Mouse (Mus musculus): ENCODE data around the gene Cbarp.

Gene Cbarp

DNA sequence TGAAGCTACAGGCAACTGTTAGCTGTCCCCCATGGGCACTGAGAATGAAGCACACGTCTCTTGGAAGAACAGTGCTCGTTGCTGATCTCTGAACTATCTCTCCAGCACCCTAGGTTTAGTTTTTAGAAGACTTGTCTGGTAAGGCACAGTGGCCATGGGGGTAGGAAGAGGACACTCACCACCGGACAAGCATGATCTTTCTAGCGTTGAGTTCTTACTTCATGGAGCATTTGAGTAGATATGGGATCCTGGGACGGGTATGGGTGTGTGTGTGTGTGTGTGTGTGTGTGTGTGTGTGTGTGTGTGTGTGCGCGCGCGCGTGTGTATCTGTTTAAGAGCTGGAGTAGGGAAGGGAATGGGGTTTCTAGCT lies at the start of gene Cbarp:
Gene Cbarp (minus strand): TSS at position 170 of the 370 bp plus-strand sequence.
- DNase-seq (ENCODE audit: low read depth, low spot score) = no peak

DNA sequence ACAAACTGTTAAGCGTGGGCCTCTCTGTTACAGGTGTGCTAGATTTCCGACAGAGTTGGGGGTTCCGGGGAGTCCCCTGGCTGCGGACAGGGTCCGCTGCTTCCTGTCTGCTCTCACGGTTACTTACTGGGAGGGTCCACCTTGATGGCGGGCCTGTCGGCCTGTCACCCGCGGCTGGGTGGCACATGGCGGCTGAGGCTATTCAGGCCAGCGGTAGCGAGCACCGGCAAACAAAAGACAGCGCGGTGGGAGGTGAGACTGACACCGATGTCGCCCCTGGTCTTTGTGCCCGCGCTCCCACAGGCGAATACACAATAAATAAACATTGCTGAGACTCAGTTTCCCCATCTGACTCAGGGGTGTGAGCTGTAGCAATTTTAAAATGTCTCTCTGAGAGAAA lies 49.4 kb upstream of the Cbarp start:
- DNase-seq (ENCODE audit: low read depth, low spot score) = no peak

DNA sequence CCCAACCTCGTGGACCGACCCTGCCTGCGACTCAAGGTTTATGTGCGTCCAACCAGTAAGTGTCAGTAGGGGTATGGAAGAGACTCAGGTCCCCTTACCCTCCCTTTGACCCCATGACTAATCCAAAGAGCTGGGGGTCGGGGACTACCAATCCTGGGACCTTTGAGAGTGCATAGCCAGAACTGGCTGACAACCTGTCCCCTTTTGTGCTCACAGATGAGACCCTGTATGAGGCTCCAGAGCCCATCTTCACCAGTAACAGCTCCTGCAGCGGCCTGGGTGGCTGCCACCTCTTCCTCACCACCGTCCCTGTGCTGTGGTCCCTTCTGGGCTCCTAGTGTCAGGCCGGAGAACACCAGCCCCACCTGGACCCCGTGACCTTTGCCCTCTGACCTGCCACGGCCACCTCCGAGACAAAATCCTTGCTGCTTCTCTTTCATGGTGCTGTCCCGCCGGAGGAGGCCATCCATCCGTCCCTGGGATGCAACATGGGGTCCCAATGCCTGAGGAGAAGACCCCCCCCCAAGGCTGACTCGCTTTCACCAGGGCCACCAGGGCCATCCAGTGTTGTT lies 47.9 kb upstream of the Cbarp start:
- DNase-seq (ENCODE audit: low read depth, low spot score) = no peak

DNA sequence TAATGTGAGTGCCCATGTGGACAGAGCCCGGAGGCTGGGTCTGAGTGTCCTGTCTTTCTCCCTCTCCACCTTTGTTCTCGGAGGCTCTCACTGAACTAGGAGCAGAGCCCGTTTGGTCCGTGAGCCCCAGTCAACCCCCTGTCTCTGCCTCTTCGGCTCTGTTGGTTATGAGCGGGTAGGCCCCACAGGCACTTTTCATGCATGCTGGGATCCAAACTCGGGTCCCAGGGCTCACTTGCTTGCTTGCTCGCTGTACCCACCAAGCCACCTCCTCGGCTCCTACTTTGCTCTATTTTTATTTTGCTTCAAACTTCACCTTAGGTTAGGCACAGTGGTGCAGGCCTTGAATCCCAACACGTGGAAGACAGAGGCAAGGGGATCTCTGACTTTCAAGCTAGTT lies 47.1 kb upstream of the Cbarp start:
- no peak for DNase-seq (ENCODE audit: low read depth, low spot score)

DNA sequence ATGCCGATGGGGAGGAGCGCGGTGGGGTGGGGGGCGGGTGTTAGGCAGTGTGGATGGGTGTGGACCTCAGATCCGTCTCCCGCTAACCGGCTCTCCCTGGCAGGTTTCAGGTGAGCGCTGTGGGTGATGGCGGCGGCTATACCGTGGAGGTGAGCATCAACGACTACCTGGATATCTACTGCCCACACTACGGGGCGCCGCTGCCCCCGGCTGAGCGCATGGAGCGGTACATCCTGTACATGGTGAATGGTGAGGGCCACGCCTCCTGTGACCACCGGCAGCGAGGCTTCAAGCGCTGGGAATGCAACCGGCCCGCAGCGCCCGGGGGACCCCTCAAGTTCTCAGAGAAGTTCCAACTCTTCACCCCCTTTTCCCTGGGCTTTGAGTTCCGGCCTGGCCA lies 46.0 kb upstream of the Cbarp start:
- DNase-seq (ENCODE audit: low read depth, low spot score) = no peak

DNA sequence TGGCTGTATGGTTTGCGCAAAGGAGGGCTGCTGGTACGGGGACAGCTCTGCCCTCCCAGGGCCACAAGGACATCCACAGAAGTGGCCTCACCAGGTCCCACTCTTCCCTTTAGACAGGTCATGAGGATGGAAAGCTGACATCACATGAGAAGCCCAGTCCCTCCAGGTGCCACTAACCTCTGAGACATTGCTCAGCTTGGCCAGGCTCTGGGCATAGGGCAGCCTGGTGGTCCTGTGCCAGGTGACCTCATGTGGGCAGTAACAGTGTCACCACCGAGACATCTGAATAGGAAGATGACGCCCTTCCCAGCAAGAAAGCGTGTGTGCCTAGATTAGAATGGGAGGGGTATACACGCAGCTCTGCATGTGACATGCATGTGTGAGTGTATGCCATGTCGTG lies 41.9 kb upstream of the Cbarp start:
- no peak for DNase-seq (ENCODE audit: low read depth, low spot score)

DNA sequence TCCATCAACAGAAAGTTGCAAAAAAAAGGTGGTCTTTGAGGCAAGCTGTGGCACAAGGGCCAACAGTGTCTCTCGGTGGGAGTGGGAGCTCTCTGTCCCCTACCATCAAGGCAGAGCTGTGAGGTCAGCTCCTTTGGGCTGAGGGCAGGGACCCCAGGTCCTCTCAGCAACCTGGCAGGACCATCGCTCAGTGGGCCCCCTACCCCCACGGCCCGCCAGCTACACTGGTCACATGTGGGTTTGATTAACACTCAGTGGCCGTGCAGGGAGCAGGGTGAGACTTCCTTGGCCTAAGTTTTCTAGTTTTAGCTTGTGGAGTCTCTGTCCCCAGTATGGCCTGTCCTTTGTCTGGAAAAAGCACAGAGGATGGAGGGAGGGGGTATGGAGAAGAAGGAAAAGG lies 40.2 kb upstream of the Cbarp start:
- DNase-seq (ENCODE audit: low read depth, low spot score) = no peak

DNA sequence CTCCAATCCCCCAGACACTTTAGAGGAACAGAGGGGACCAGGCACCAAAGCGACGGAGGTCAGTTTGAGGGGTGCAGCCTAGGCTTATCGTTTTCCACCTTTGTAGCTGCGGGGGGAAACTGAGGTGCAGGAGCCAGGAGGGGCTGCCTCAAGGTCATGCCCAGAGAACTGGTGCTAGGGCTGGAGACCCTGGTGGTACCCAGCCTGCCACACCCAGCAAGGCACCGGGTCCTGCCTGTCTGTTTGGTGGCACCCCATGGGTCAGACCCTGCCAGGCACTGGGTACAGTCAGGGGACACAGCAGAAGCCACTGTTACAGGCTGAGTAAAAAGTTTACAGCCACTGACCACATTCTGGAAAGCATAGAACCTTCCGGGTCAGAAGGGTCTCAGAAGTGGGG lies 39.7 kb upstream of the Cbarp start:
- no peak for DNase-seq (ENCODE audit: low read depth, low spot score)

DNA sequence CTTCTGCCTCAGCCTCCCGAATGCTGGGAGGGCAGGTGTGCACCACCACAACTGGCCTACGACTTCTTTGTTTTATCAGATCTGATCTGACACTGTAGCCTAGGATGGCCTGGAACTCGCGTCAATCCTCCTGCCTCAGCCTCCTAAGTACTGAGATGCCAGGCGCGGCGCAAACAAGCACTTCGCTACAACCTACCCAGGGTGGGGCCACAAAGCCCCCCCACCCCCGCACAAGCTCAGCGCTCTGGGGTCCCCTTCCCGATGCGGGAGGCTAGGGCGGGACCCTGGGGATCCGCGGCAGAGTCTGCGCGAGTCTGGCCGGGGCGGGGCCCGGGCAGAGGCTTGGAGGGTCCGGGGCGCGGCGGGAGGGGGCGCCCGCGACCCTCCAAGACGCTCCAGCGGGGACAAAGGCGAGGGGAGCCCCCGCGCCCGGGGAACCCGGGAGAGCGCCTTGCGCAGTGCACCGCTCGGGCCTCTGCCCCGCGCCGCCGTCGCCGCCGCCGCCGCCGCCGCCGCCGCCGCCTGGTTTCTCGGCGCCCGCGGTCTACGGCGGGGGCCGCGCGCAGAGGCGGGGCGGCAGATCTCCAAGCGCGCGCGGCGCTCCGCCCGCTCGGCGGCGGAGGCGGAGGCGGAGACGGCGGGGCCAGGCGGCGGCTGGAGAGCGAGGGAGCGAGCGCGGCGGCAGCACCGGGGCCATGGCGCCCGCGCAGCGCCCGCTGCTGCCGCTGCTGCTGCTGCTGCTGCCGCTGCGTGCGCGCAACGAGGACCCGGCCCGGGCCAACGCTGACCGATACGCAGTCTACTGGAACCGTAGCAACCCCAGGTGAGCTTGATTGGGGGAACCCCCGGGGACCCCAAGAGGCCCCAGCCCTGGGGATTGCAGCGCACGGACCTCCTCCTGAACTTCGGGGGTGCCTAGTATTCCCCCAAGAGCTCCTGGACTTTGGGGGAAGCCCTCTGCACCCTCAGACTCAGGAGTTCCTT lies 38.7 kb upstream of the Cbarp start, which contains the start of gene Efna2:
Gene Efna2 (plus strand): TSS at position 415 of the 984 bp plus-strand sequence.
- DNase-seq (ENCODE audit: low read depth, low spot score) = peak; percentile 53

DNA sequence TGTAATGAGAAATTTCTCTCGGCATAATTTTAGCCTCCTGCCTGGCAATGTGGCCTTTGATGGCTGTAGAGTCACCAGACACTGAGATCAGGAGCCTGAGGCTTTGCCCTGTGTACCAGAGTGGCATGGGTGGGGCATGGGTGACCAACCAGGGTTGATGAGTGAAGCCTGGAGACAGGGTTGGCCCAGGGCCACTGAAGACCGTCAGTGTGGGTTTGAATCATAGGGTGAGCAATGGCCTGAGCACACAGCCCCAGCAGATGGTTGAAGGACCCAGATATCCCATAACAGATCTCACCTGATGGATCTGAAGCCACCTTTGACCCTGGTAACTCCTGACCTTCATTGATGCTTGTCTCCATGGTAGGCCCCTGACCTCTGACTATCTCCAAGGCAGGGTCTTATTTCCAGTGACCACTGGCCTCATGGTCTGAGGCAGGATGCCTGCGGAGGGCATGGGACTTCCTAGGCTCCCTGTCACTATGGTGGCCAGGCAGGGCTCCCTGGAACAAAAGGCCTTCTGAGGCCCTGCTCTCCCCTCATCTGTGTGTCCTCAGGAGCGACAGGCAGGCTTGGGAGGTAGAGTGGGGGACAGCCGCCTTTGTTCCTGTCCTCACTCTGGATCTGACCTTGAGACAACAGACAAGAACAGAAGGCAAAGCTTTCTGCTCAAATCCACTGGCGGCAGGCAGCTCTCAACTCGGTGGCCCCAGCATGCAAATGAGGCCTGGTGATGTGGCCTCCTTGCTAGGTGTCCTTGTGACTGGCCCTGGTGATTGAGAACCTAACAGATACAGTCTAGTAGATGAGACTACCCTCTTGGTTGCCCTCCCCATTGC lies 37.0 kb upstream of the Cbarp start:
- no peak for DNase-seq (ENCODE audit: low read depth, low spot score)

DNA sequence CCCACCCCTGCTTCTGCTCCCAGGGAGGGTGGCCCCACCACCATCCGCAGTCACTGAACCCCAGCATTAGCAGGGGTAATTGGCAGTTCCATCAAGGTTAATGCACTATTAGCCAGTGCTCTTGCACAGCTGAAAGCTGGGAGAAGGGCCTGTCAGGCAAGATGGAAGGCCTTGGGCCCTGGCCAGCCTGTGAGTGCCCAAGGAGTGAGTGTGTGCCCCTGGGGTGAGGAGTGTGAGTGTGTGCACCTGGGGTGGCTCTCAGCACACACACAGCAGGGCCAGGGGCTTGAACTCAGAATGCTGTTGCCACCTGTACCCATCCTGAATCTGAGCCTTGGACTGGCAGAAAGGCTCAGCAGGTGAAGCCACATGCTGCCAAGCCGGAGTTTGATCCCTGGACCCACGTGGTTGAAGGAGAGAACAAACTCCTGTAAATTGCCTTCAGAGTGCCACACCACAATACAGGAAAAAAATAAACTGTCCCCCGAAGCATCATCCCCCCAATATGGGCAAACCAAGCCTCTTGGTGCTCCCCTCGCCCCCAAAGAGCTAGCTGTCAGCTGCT lies 35.7 kb upstream of the Cbarp start:
- DNase-seq (ENCODE audit: low read depth, low spot score) = no peak

DNA sequence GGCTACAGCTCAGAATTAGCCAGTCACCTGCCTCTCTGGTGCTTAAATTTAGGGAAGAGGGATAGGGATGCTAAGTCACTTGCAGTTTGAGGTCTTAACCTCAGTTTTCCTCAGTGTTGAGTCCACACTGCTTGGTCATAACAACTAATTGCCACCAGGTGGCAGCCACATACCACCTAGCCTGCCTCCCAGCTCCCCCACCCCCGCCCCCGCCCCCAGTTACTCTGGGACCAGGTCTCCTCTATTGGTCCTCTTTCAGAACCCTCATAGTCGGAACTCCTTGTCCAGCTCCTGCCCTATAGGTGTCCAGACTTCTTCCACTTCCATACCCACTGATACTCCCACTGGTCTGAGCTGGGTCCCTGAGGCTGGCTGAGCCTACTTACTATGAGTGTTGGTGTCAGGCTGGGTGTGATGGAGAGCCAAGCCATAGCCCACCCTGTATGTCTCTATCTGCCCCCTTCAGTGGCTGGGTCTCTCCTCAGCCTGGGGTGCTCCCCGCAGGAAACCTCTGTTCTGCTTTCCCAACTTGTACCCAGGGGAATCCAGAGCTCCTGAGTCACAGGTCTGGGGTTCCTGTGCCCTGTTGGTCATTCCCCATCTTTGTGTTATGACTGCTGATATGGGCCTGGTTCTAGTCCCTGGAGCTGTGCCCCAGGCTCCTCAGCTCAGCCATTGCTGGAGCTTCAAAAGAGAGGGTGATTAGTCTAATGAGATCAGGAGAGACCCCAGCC lies 35.1 kb upstream of the Cbarp start:
- DNase-seq (ENCODE audit: low read depth, low spot score) = peak; percentile 65

DNA sequence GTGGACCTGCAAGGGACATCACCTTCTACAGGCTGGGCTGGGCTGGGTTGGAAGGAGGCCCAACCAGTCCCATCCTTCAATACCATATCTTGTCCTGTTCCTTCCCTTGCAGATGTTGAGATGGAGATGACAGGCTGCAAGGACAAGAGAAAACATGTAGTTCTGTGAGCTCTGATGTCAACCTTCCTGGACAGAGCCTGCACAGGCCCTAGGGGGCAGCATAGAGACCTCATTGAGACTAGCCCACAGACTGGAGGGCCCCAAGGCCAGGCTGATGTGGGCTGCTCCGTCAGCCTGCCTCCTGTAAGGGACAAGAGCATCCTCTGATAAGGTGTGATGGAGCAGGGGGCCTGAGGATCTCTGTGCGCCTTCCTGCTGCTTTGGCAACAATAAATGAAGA lies 34.1 kb upstream of the Cbarp start:
- DNase-seq (ENCODE audit: low read depth, low spot score) = peak; percentile 82

DNA sequence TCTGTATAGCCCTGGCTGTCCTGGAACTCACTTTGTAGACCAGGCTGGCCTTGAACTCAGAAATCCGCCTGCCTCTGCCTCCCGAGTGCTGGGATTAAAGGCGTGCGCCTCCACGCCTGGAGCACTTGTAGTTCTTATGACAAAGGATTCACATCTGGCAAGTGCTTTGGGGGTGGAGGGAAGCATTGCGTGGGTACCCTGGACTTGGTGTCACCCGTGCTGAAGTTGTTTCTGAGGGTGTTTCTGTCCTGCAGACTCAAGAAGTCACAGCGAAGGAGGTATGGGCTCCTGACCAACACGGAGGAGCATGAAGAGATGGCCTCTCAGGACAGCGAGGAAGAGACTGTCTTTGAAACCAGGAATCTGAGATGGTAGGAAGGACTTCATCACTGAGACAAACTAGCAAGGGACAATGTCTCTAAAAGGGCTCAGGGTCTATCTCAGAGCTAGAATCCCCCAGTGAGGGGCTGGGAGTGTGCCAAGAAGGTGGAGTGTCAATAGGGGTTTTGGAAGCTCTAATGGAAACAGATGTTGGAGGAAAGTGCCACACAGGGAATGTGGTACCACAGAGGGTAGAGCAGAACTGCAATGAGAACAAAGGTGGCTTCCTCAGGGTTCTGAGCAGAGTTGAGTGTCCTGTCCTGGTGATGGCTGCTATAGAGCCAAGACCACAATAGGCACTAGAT lies 33.5 kb upstream of the Cbarp start:
- no peak for DNase-seq (ENCODE audit: low read depth, low spot score)

DNA sequence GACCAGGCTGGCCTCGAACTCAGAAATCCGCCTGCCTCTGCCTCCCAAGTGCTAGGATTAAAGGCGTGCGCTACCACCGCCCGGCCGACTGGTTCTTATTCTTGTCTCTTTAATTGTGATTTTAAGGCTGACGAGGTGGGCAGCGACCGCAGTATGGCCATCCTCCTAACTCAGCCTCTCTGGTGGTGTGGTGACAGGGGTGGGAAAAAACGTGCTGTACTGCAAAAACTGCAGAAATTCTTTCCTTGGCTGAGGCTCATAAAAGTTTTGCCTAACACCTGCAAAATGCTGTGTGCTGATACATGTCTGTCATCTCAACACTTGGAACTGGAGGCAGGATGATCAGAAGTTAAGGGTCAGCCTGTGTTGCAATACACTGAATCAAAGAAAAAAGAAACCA lies 32.7 kb upstream of the Cbarp start:
- DNase-seq (ENCODE audit: low read depth, low spot score) = no peak

DNA sequence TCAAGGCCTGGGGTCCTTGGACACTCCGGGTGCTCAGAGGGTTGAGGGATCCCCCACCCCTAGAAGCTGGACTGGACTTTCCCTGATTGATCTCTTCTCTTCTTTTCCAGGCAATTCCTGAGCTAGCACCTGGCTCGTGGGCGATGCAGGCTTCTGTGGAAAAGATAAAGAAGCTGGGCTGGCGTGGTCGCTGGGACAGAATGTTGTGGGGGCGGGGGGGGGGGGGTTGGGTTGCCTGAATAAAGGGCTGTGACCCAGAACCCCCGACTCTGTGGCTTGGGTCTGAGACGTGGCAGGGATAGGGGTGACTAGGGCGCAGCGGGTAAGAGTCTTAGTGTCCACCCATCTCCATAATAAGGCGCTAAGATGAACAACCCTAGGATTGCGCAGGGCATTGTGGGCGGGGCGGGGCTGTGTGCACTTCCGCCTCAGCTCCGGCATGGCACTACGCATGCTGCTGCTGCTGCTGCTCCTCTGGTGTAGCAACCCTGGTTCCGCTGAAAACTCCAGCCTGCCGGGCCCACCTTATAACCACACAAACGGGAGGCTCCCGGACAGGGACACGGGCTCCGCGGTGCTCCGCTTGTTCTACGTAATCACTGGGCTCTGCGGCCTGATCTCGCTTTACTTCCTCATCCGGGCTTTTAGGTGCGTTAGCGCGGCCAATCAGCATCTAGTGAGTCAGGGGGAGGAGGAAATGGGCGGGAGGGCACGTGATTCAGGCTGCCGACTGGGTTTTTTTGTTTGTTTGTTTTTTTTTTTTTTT lies 32.1 kb upstream of the Cbarp start, which contains the start of gene 1600002K03Rik:
Gene 1600002K03Rik (plus strand): TSS at position 418 of the 766 bp plus-strand sequence.
- DNase-seq (ENCODE audit: low read depth, low spot score) = peak; percentile 95

DNA sequence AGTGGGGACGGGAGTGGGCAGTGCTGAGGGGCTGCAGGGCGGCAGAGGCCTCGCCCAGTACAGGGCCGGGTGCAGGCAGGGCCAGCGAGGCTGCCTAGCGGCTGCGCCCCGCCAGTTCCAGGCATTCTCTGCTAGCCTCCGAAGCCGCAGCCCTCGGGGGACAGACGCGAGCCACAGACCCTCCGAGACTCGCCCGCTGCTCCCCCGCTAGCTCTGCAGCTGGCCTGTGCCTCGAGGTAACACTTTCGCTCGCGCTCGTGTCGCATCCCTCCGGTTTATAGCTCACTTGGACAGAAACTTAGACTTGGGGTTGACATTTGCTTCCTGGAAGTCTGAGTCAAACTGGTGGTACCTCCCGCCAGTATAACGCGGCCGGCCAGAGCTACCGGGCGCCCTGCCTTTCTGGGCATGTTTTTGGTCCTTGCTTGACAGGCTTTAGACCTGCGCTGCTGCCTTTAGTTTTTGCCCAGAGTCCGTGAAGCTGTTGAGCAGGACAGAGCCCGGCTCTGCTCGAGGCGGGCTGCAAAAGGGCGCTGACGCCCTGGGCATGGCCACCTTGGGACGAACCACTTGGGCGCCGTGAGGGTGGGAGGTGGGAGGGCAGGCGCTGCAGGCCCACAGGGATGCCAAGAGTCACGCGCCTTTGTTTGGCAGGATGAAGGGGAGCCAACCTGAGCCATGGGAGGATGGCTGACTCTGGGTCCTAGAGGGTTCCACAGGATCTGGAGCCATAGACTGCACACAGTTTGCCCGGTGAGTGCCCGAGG lies 31.3 kb upstream of the Cbarp start:
- DNase-seq (ENCODE audit: low read depth, low spot score) = no peak

DNA sequence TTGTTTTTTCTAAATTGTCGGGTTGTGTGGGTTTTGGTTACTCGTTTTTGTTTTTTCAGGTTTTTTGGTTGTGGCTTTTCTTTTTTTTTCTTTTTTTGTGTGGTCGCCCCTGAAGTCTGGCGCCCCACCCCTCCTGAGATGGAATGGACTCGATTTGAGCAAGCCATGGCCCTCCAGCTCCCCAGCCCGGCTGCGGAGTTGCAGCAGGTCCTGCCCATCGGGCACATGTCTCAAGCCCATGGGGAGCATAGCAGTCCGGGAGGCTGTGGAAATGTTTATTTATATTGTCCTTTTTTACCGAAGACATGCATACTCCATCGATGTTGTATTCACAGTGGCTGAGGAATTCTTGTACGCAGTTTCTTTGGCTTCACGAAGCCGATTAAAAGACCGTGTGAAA lies 30.6 kb upstream of the Cbarp start:
- no peak for DNase-seq (ENCODE audit: low read depth, low spot score)

DNA sequence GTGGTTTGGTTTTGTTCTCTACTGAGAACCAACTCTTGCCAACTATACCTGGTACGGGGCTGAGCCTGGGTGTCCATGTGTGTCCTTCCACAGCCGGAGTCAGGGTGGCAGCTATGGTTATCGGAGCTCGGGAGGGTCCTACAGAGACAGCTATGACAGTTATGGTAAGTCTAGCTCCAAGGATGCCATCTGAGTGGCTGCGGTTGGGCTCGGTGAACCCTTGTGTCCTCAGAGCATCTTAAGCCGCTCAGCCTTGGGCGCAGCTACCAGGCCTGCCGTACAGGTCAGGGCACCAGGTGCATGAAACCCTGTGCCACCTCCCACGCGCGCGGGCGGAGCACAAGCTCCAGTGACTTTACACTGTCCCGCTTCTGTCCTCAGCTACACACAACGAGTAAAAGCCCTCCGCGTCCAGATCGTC lies 30.0 kb upstream of the Cbarp start:
- DNase-seq (ENCODE audit: low read depth, low spot score) = no peak

All from ES-CJ7 (cell line).